Mouse (Mus musculus) spleen, postnatal 10 days (tissue): ENCODE measurements around the gene Elof1.
A peak's percentile ranks its signal among the peaks of the same experiment; 100 is the strongest.

Experiments used
- DNase-seq, 2 experiments: peaks; one replicate each; pipeline ENCODE4 v3.0.0; 2021 to 2022; ENCODE audit warnings: low spot score in 2 of 2

The Elof1 gene

GRCm38 (mm10) chr9:22136765-22137547, 20.0 kb upstream of the Elof1 start:
- DNase-seq = peak in 1 of 2 experiments; percentile 28

GRCm38 (mm10) chr9:22135644-22136390, 18.8 kb upstream of the Elof1 start, which contains the start of gene Acp5:
TSS of gene Acp5 (minus strand) at chr9:22135711.
- peak; percentile 51 to 60 for DNase-seq

GRCm38 (mm10) chr9:22134988-22135643, 18.1 kb upstream of the Elof1 start:
- peak in 1 of 2 experiments; percentile 42 for DNase-seq

- no peak for DNase-seq
These were observed 17.4 kb upstream of the Elof1 start for GRCm38 (mm10) chr9:22134246-22134890.

DNA sequence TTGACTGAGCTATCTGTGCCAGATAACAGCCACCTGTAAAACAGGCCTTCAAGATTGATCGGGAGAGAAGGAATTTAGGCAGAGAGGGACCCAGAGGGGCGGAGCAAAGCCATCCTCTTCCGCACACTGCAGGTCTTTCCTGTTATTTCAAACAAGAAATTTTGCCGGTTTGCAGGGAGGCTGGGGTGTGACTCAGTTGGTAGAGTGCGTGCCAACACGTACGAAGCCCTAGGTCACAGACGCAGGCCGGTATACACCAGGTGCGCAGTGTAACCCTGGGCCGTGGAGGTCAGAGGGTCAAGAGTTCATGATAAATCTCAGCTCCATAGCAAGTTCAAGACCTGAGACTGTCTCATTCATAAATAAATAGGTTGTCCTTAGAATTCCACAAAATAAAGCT, 15.2 kb upstream of the Elof1 start:
- no peak for DNase-seq

DNA sequence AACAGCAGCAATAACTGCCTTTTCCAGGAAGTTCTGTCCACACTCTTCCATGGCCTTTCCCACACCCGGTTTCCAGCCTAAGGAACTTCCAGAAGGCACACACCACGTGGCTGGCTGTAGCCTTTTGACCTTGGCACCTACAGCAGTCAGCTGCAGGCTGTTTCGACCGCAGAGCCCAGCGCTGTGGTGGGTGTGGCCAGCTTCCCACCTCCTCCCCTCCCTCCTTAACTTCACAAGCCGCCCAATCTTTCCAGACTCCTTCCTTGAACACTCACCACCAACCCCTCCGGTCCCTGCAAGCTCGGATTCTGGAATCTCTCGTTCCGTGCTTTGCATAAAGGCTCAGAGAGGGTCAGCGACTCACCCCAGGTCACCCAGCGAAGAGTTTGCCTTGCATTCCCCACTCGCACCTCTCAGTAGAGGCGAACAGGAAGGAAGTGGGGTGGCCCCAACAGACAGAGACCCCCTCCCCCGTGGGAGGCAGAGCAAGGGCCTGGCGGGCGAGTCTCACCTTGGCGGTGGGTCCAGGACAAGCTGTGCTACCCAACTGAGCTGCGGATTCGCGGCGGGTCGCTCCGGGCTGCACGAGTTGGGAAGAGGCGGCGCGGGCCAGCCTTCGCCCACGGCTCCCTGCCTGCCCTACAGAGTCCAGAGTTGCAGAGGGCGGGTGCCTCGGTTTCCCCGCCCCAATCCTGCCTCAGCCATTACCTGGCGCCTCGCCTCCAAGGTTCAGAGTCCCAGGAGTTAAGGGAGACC, 14.4 kb upstream of the Elof1 start:
- DNase-seq = peak; percentile 71 to 73

DNA sequence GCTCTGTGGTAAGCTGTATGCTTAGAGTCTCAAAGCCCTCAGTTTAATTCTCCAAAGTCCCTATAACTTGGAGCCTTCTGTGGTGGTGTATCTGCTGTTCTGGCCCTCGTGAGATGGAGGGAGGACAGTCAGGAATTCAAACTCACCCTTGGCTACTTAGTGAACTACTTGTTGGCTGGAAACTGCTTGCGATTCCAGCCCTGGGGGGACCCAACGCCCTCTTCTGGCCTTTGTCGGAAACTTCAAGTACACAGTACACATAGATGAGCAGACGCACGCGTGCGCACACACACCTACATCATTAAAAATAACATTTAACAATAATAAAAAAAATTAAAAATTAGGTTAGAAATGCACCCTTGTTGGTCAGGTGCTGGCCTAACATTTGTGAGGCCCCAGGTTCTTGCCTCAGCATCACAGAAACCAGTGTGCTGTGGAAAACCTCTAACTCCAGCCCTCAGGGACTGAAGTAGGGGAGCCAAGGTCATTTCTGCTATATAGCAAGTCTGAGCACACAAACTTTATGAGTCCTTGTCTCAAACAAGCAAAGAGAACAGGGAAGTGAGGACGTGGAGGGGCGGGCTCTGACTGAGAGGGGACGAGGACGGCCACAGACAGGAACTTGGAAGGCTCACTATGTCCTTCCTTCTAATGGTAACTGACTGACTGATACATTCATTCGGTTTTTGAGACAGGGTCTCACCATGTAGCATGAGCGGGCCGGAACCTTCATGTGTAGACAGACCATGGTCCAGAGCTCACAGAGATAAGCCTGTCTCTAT, 8.5 kb upstream of the Elof1 start:
- peak in 1 of 2 experiments; percentile 60 for DNase-seq

DNA sequence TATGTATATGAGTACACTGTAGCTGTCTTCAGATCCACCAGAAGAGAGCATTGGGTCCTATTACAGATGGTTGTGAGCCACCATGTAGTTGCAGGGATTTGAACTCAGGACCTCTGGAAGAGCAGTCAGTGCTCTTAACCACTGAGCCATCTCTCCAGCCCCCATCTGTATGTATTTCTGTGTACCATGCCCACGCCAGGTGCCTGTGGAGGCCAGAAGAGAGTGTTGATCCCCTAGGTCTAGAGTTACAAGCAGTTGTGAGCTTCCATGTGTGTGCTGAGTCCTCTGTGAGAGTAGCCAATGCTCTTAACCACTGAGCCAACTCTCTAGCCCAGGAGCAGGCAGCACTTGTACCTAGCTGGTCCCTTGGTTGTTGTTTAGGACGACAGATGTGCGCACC, 7.2 kb upstream of the Elof1 start:
- DNase-seq = no peak

DNA sequence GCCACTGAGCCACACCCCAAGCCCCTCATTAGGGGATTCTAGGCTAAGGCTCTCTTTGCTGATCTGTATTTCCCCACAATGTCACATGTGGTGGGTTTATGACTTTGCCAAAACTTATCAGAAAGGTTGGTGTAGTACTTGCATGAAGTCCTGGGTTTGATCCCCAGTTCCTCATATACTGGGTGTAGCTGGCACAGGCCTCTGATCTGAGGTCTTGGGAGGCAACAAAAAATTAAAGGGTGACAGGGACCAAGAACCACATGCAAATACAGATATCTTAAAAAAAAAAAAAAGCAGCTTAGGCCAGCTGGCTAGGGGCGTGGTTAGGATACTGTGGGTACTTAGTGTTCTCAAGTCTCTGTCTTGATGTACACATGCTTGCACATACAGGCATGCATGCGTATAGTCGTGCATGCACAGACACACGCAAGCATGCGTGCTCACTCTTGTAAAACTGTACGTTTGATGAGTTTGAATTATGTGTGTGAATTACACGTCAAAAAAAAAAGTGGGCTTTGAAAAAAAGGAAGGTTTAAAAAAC, 6.2 kb upstream of the Elof1 start:
- peak in 1 of 2 experiments; percentile 71 for DNase-seq

- DNase-seq = peak in 1 of 2 experiments; percentile 59
These were observed 5.0 kb upstream of the Elof1 start for GRCm38 (mm10) chr9:22122005-22122404.

- DNase-seq = no peak
These were observed 4.6 kb upstream of the Elof1 start for GRCm38 (mm10) chr9:22121545-22121944.

GRCm38 (mm10) chr9:22119543-22119942, 2.6 kb upstream of the Elof1 start:
- DNase-seq = no peak

- DNase-seq = peak in 1 of 2 experiments; percentile 81
These were observed 933 bp upstream of the Elof1 start for GRCm38 (mm10) chr9:22117754-22118456.

DNA sequence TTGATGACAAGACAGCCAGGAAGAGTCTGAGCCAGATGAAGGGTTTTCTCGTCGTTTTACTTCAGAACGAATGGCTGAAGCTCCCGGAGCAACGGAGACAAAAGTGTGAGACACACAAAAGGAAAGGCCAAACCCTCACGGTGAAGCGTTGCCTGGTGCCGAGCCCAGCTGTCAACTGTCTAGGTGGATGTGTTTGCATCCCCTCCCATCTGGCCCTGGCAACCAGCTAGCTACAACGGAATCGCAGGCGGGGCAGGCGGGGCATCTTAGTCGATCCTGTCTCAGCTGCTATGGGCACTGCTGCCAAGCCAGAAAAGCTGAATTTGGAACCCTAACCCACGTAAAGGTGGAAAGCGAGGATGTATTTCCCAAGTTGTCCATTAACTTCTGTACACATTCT, 886 bp downstream of the Elof1 start:
- DNase-seq = peak in 1 of 2 experiments; percentile 54

GRCm38 (mm10) chr9:22115635-22116034, 1.3 kb downstream of the Elof1 start:
- DNase-seq = no peak

DNA sequence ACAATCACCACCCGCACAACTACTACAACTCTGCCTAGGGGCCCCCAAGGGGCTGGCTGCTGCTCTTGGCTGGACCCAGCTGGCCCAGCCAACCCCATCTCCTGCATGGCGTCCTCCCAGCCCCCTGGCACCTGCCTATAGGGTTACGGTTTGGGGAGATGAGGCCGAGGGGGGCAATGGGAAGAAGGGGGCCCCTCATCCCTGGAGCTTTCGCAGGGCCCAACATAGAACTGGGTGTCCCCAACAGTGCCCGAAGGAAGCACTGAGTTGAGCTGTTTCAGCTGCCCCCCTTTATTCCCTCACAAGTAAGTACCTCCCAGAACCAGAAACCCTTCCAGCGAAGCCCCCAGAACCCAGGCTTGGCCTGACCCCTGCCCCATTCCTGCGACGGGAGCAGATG, 8.8 kb downstream of the Elof1 start:
- DNase-seq = peak in 1 of 2 experiments; percentile 37

DNA sequence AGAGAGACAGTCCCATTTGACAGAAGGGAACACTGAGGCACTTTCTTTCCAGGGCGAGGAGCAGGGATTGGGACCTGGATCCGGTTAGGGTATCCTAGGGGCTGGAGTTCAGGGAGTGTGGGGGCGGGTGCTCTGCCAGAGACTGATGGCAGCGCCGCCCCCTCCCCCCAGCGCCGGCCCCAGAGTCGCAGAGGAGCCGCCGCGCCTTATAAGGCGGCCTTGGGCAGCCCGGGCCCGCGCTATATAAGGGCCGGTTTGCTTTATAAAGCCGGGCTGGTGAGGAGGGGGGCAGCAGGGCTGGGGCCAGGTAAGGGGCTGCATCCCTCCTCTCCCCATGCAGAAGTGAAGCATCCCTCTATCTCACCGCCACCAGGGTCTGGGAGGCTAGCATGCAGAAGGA, 17.1 kb downstream of the Elof1 start:
- DNase-seq = no peak

DNA sequence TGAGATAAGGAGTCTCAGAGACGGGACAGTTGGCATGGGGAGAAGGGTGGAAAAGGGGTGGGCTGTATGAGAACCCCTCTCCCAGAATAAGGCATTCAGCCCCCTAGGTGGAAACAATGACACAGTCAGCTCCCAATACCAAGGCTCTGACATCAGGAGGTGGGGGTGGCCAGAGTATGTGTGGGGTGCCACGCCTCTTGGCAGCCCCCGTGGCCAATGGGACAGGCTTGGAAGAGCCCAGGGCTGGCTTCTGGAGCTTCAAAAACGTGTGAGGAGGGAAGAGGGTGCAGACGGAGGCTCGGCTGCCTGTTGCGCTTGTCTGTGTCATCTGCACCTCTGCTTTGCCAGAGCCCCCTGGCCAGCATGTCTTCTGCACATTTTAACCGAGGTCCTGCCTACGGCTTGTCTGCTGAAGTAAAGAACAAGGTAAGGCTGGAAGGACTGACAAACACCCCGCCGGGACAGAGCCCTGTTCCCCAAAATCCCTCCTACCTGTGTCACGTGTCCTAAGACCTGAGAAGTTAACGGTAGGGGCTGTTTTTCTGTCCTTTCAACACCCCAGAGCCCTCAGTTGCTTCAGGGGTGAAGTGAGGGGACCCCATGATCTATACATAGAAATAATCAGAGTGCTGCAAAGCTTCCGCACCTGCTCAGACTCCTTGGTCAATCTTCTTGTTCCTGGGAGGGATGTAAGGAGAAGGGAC, 17.8 kb downstream of the Elof1 start, which contains the start of gene Cnn1:
Gene Cnn1, plus strand, starts transcription at position 224 of the 704 bp plus-strand sequence.
- no peak for DNase-seq
